Comparison of ENCODE assay signal across 11 mouse cellular contexts in genomic region chr17:29325831-29326230, GRCm38 (mm10). TPM values are rescaled to one million over a fixed set of nuclear protein-coding genes. Genes with fewer than 3 reads are reported as not detected.
A peak's percentile ranks its signal among the peaks of the same experiment; 100 is the strongest.
DNase-seq lines count a peak whose midpoint lies in the region; ATAC-seq lines count a peak whose summit lies in the region.
"Had no signal": no experiment of that assay in that cellular context is flagged by ENCODE, and none has a peak within 500 bp of the region (broad histone marks: within the 10 kb centered on the region; RNA-seq: fewer than 3 reads in every experiment).

No protein-coding gene starts in this region.

- intact Hi-C loops in heart, postnatal 36 days (cut with DNase I): loop anchor here (5.0 kb wide), 1 partner anchor 49 kb away; no protein-coding TSS in a partner anchor
- intact Hi-C loops in heart, postnatal 25 days (cut with DNase I): no loop called here

- no peak overlapping the region for H3K4me3 ChIP-seq in embryonic facial prominence, embryonic 11.5 days (ENCODE audit: low read depth, low read length)
- H3K4me3 ChIP-seq in hindbrain, embryonic 13.5 days: 0 out of 2 replicates have a peak overlapping the region, but pooled peaks have one; percentile 31
- H3K4me3 ChIP-seq in midbrain, embryonic 12.5 days: no peak overlapping the region; the same call in 1 of the 2 replicates
- H3K4me3 ChIP-seq: heart, adult 2 months; liver, embryonic 13.5 days had no signal

- no peak for ATAC-seq in embryonic facial prominence, embryonic 11.5 days (replicated peaks; ENCODE audit: insufficient number of reproducible peaks, low FRiP score, low TSS enrichment, low read depth)
- ATAC-seq in hindbrain, embryonic 13.5 days (ENCODE audit: low FRiP score): no peak
- no peak for ATAC-seq in midbrain, embryonic 12.5 days (ENCODE audit: low FRiP score, low read depth)

- no peaks in the 10 kb centered on the region for H3K9me3 ChIP-seq in embryonic facial prominence, embryonic 11.5 days (replicated peaks; ENCODE audit: control insufficient read depth, low read length)
- H3K9me3 ChIP-seq in hindbrain, embryonic 13.5 days: no peaks in the 10 kb centered on the region
- H3K9me3 ChIP-seq in midbrain, embryonic 12.5 days: no peaks in the 10 kb centered on the region
- H3K9me3 ChIP-seq: liver, embryonic 13.5 days had no signal

- DNase-seq in embryo, embryonic 9.5 days (ENCODE audit: extremely low spot score): peak; percentile 12
- DNase-seq in embryo, embryonic 10 days (ENCODE audit: low spot score): no peak
- no peak for DNase-seq in embryonic facial prominence, embryonic 11.5 days (ENCODE audit: low spot score)
- DNase-seq in heart, adult 18-20 months: no peak
- DNase-seq in heart, postnatal 36 days: no peak
- no peak for DNase-seq in heart, postnatal 25 days (ENCODE audit: low spot score)
- DNase-seq: liver, embryonic 13.5 days had no signal

- H3K4me2 ChIP-seq in embryonic facial prominence, embryonic 11.5 days (ENCODE audit: low read depth, low read length): peak overlapping the region; percentile 59; the same call in 1 of the 2 replicates
- peak overlapping the region; percentile 59 for H3K4me2 ChIP-seq in hindbrain, embryonic 13.5 days
- H3K4me2 ChIP-seq in midbrain, embryonic 12.5 days (replicated peaks): peak overlapping the region; percentile 55

- no peak overlapping the region for H3K27ac ChIP-seq in embryonic facial prominence, embryonic 11.5 days (replicated peaks; ENCODE audit: low read depth, low read length)
- no peak overlapping the region for H3K27ac ChIP-seq in hindbrain, embryonic 13.5 days
- peak overlapping the region; percentile 80 for H3K27ac ChIP-seq in midbrain, embryonic 12.5 days (replicated peaks)
- H3K27ac ChIP-seq: liver, embryonic 13.5 days; macrophage had no signal

- peaks cover 24% of the 10 kb centered on the region for H3K27me3 ChIP-seq in embryonic facial prominence, embryonic 11.5 days (ENCODE audit: control insufficient read depth, insufficient read depth, low read length)
- peaks cover 48% of the 10 kb centered on the region for H3K27me3 ChIP-seq in hindbrain, embryonic 13.5 days
- H3K27me3 ChIP-seq in midbrain, embryonic 12.5 days: peaks cover 52% of the 10 kb centered on the region

- WGBS in embryonic facial prominence, embryonic 11.5 days: 42% methylated on average over 13 of the region's 13 CpGs
- WGBS in hindbrain, embryonic 13.5 days: 44% methylated on average over 13 of the region's 13 CpGs
- 46% methylated on average over 13 of the region's 13 CpGs for WGBS in midbrain, embryonic 12.5 days

- H3K4me1 ChIP-seq in embryonic facial prominence, embryonic 11.5 days (ENCODE audit: control insufficient read depth, insufficient read depth, low read length): peaks cover 5% of the 10 kb centered on the region
- peaks cover 49% of the 10 kb centered on the region for H3K4me1 ChIP-seq in hindbrain, embryonic 13.5 days (replicated peaks)
- H3K4me1 ChIP-seq in midbrain, embryonic 12.5 days: peaks cover 44% of the 10 kb centered on the region

- peak overlapping the region; percentile 58 for H3K9ac ChIP-seq in embryonic facial prominence, embryonic 11.5 days (replicated peaks; ENCODE audit: low read length)
- H3K9ac ChIP-seq in hindbrain, embryonic 13.5 days: peak overlapping the region; percentile 67
- H3K9ac ChIP-seq in midbrain, embryonic 12.5 days (replicated peaks): peak overlapping the region; percentile 43; the same call in 1 of the 2 replicates
- H3K9ac ChIP-seq: liver, embryonic 13.5 days had no signal

- no peaks in the 10 kb centered on the region for H3K36me3 ChIP-seq in embryonic facial prominence, embryonic 11.5 days (replicated peaks; ENCODE audit: control insufficient read depth, insufficient read depth, low read depth, low read length)
- H3K36me3 ChIP-seq in hindbrain, embryonic 13.5 days: peaks cover 10% of the 10 kb centered on the region; the same call in 1 of the 2 replicates
- H3K36me3 ChIP-seq in midbrain, embryonic 12.5 days: peaks cover 9% of the 10 kb centered on the region; the same call in 1 of the 2 replicates

RNA-seq across cellular contexts. Expression of gene Pi16, which starts 8.4 kb away (rescaled TPM):
- 0.32 and 0.56 TPM in 2 replicates for polyA plus RNA-seq in embryonic facial prominence, embryonic 11.5 days (2014; fragmentation: Nextera tagmentation; extraction: Ambion mirVana)
- polyA plus RNA-seq in hindbrain, embryonic 13.5 days (2015; fragmentation: Nextera tagmentation; extraction: Ambion mirVana): 1.3 and 2.0 TPM in 2 replicates
- 1.3 and 2.0 TPM in 2 replicates for polyA plus RNA-seq in midbrain, embryonic 12.5 days (2016; fragmentation: Nextera tagmentation; extraction: Ambion mirVana)
- 10 to 100 TPM; 22.7 to 29.1 TPM for total RNA-seq in heart, adult 18-20 months (2021)
- total RNA-seq in heart, postnatal 36 days (2021): 10 to 100 TPM; 35.9 to 42.4 TPM
- total RNA-seq in heart, postnatal 25 days (2021): 10 to 100 TPM; 32.6 to 45.8 TPM

RNA-seq across cellular contexts. Expression of gene Mtch1, which starts 21.9 kb away (rescaled TPM):
- 370 and 382 TPM in 2 replicates for polyA plus RNA-seq in embryonic facial prominence, embryonic 11.5 days (2014; fragmentation: Nextera tagmentation; extraction: Ambion mirVana)
- polyA plus RNA-seq in hindbrain, embryonic 13.5 days (2015; fragmentation: Nextera tagmentation; extraction: Ambion mirVana): 423 TPM in 2 replicates
- 407 and 436 TPM in 2 replicates for polyA plus RNA-seq in midbrain, embryonic 12.5 days (2016; fragmentation: Nextera tagmentation; extraction: Ambion mirVana)
- 100 to 1,000 TPM; 193 to 203 TPM for total RNA-seq in heart, adult 18-20 months (2021)
- total RNA-seq in heart, postnatal 36 days (2021): 100 to 1,000 TPM; 201 to 211 TPM
- 100 to 1,000 TPM; 220 TPM for total RNA-seq in heart, postnatal 25 days (2021)

RNA-seq across cellular contexts. Expression of gene Fgd2, which starts 34.9 kb away (rescaled TPM):
- polyA plus RNA-seq in embryonic facial prominence, embryonic 11.5 days (2014; fragmentation: Nextera tagmentation; extraction: Ambion mirVana): 7.0 and 8.6 TPM in 2 replicates
- 3.8 and 5.3 TPM in 2 replicates for polyA plus RNA-seq in hindbrain, embryonic 13.5 days (2015; fragmentation: Nextera tagmentation; extraction: Ambion mirVana)
- 3.6 and 5.3 TPM in 2 replicates for polyA plus RNA-seq in midbrain, embryonic 12.5 days (2016; fragmentation: Nextera tagmentation; extraction: Ambion mirVana)
- 1 to 10 TPM; 1.5 to 2.6 TPM for total RNA-seq in heart, adult 18-20 months (2021)
- total RNA-seq in heart, postnatal 36 days (2021): 1 to 10 TPM; 3.5 to 4.5 TPM
- 1 to 10 TPM; 1.8 to 2.7 TPM for total RNA-seq in heart, postnatal 25 days (2021)

RNA-seq across cellular contexts. Expression of gene BC004004, which starts 57.2 kb away (rescaled TPM):
- polyA plus RNA-seq in embryonic facial prominence, embryonic 11.5 days (2014; fragmentation: Nextera tagmentation; extraction: Ambion mirVana): 55.1 and 55.4 TPM in 2 replicates
- 108 and 111 TPM in 2 replicates for polyA plus RNA-seq in hindbrain, embryonic 13.5 days (2015; fragmentation: Nextera tagmentation; extraction: Ambion mirVana)
- 71.7 and 73.7 TPM in 2 replicates for polyA plus RNA-seq in midbrain, embryonic 12.5 days (2016; fragmentation: Nextera tagmentation; extraction: Ambion mirVana)
- total RNA-seq in heart, adult 18-20 months (2021): 100 to 1,000 TPM; 297 to 354 TPM
- 100 to 1,000 TPM; 228 to 258 TPM for total RNA-seq in heart, postnatal 36 days (2021)
- 100 to 1,000 TPM; 192 to 222 TPM for total RNA-seq in heart, postnatal 25 days (2021)
